Mouse (Mus musculus): Measurements from ENCODE around the gene Zcchc4.

- no peak for TF ChIP-seq CTCF (IDR thresholded peaks at IDR 0.05 in 2 of 3, conservative IDR thresholded peaks at IDR 0.05 in 1 of 3; ENCODE audit: control insufficient read depth in 1 of 3, insufficient read depth in 1 of 3, low read depth in 2 of 3, low read length in 3 of 3, poor library complexity in 1 of 3, severe bottlenecking in 1 of 3)
- no peak for TF ChIP-seq EP300 (IDR thresholded peaks at IDR 0.05; ENCODE audit: low read depth in 1 of 2, low read length in 2 of 2)
- TF ChIP-seq ZMIZ1 (IDR thresholded peaks at IDR 0.05; ENCODE audit: low read depth, low read length): no peak
- no peak for TF ChIP-seq KAT2A (conservative IDR thresholded peaks at IDR 0.05; ENCODE audit: low read depth, low read length)
- no peak for TF ChIP-seq SMC3 (IDR thresholded peaks at IDR 0.05; ENCODE audit: low read depth, low read length)
- no peak for TF ChIP-seq POLR2AphosphoS2 (IDR thresholded peaks at IDR 0.05; ENCODE audit: low read length)
- no peak for TF ChIP-seq USF1 (IDR thresholded peaks at IDR 0.05; ENCODE audit: low read depth, low read length)
Observed at GRCm38 (mm10) chr5:52794109-52794508, 18.9 kb downstream of the Zcchc4 start.

All from MEL (cell line).